Mouse (Mus musculus) limb, embryonic 10.5 days (tissue): ENCODE measurements around the gene Ezr. TPM values are rescaled to one million over a fixed set of nuclear protein-coding genes. Genes with fewer than 3 reads are reported as not detected.

ENCODE experiments used
- DNase-seq: peaks from one replicate; pipeline ENCODE4 v3.0.0-alpha.2; 2017; ENCODE audit warnings: low spot score
- H3K27ac ChIP-seq: fragments of 300-500 bp; sonication (generic); 2 replicates; pipeline ENCODE4 v1.5.1; 2016; ENCODE audit warnings: mild to moderate bottlenecking
- H3K27me3 ChIP-seq: fragments of 300-500 bp; sonication (generic); 2 replicates; pipeline ENCODE4 v1.6.1; 2016; ENCODE audit warnings: low read depth, mild to moderate bottlenecking; ENCODE audit not compliant: poor library complexity, severe bottlenecking
- H3K36me3 ChIP-seq: fragments of 300-500 bp; sonication (generic); 2 replicates; pipeline ENCODE4 v1.6.1; 2016; ENCODE audit warnings: mild to moderate bottlenecking, moderate library complexity
- H3K4me1 ChIP-seq: fragments of 300-500 bp; sonication (generic); 2 replicates; pipeline ENCODE4 v1.6.1; 2016
- H3K4me3 ChIP-seq: fragments of 300-500 bp; sonication (generic); 2 replicates; pipeline ENCODE4 v1.5.1; 2016; ENCODE audit warnings: mild to moderate bottlenecking, moderate library complexity
- H3K9me3 ChIP-seq: fragments of 300-500 bp; sonication (generic); replicated peaks from 2 replicates; pipeline ENCODE4 v1.6.1; 2016; ENCODE audit warnings: mild to moderate bottlenecking
- WGBS: fragments of 180-500 bp; shearing (Covaris S2); methylation state at CpG from one replicate; pipeline ENCODE4 v1.1.7; 2016; 5-methylcytosine and 5-hydroxymethylcytosine counted together
- polyA plus RNA-seq: library from polyadenylated mRNA; unstranded; fragments of >200 nt; fragmentation: Nextera tagmentation; extraction: Ambion mirVana; gene quantifications from 2 replicates; pipeline ENCODE4 v1.2.1, GENCODE M21; 2016

Gene Ezr
- polyA plus RNA-seq, 1 experiment from 2014 or later = 26.2 TPM

GRCm38 (mm10) chr17:6743039-6743575 is 39.5 kb downstream of the Ezr start:
- DNase-seq = no peak
- H3K9me3 ChIP-seq = no peaks in the 10 kb centered on the region
- H3K4me3 ChIP-seq = no peak overlapping the region
- peak overlapping the region; percentile 9; the same call in 1 of the 2 replicates for H3K27ac ChIP-seq
- peaks cover 57% of the 10 kb centered on the region for H3K4me1 ChIP-seq
- 88% methylated on average over 11 of the region's 11 CpGs for WGBS
- H3K36me3 ChIP-seq = peaks cover 35% of the 10 kb centered on the region
- H3K27me3 ChIP-seq = no peaks in the 10 kb centered on the region

GRCm38 (mm10) chr17:6742083-6743038 is 40.2 kb downstream of the Ezr start:
- no peak for DNase-seq
- Histone ChIP-seq H3K36me3 (peaks cover 35% of the 10 kb centered on the region), H3K27ac (peak overlapping the region; percentile 9; the same call in 1 of the 2 replicates), H3K9me3 (no peaks in the 10 kb centered on the region), H3K4me1 (peaks cover 55% of the 10 kb centered on the region), H3K27me3 (no peaks in the 10 kb centered on the region), H3K4me3 (no peak overlapping the region)
- WGBS = 74% methylated on average over 33 of the region's 33 CpGs

- no peaks in the 10 kb centered on the region for H3K9me3 ChIP-seq
- peak overlapping the region; percentile 12; the same call in 1 of the 2 replicates for H3K27ac ChIP-seq
- peaks cover 30% of the 10 kb centered on the region for H3K36me3 ChIP-seq
- WGBS = 88% methylated on average over 12 of the region's 12 CpGs
- H3K4me1 ChIP-seq = peaks cover 59% of the 10 kb centered on the region
- no peak for DNase-seq
- H3K27me3 ChIP-seq = no peaks in the 10 kb centered on the region
- H3K4me3 ChIP-seq = no peak overlapping the region
Measured at GRCm38 (mm10) chr17:6741271-6741670, 41.3 kb downstream of the Ezr start.

GRCm38 (mm10) chr17:6740331-6741170 is 42.0 kb downstream of the Ezr start:
- peak overlapping the region; percentile 27; the same call in 1 of the 2 replicates for H3K27ac ChIP-seq
- H3K4me1 ChIP-seq = peaks cover 58% of the 10 kb centered on the region
- DNase-seq = peak; percentile 21

GRCm38 (mm10) chr17:6739756-6740155 is 42.8 kb downstream of the Ezr start:
- Histone ChIP-seq H3K4me3 (no peak overlapping the region), H3K27me3 (no peaks in the 10 kb centered on the region), H3K9me3 (no peaks in the 10 kb centered on the region), H3K4me1 (peaks cover 50% of the 10 kb centered on the region), H3K36me3 (peaks cover 21% of the 10 kb centered on the region), H3K27ac (no peak overlapping the region)
- peak; percentile 20 for DNase-seq
- 89% methylated on average over 15 of the region's 15 CpGs for WGBS

More at GRCm38 (mm10) chr17:6740331-6741170, 42.0 kb downstream of the Ezr start:
- H3K36me3 ChIP-seq = peaks cover 29% of the 10 kb centered on the region
- no peaks in the 10 kb centered on the region for H3K9me3 ChIP-seq
- no peaks in the 10 kb centered on the region for H3K27me3 ChIP-seq
- WGBS = 91% methylated on average over 19 of the region's 19 CpGs
- H3K4me3 ChIP-seq = no peak overlapping the region

- WGBS = 91% methylated on average over 13 of the region's 13 CpGs
- Histone ChIP-seq H3K36me3 (peaks cover 21% of the 10 kb centered on the region), H3K4me1 (peaks cover 45% of the 10 kb centered on the region), H3K4me3 (no peak overlapping the region), H3K27me3 (no peaks in the 10 kb centered on the region), H3K9me3 (no peaks in the 10 kb centered on the region), H3K27ac (no peak overlapping the region)
- no peak for DNase-seq
Measured at GRCm38 (mm10) chr17:6739266-6739665, 43.3 kb downstream of the Ezr start.

- Histone ChIP-seq H3K27ac (no peak overlapping the region), H3K27me3 (no peaks in the 10 kb centered on the region), H3K9me3 (no peaks in the 10 kb centered on the region), H3K4me1 (peaks cover 41% of the 10 kb centered on the region), H3K36me3 (peaks cover 21% of the 10 kb centered on the region), H3K4me3 (no peak overlapping the region)
- peak; percentile 25 for DNase-seq
- WGBS = 84% methylated on average over 7 of the region's 7 CpGs
Measured at GRCm38 (mm10) chr17:6738836-6739235, 43.7 kb downstream of the Ezr start.

- peak; percentile 23 for DNase-seq
- Histone ChIP-seq H3K27me3 (no peaks in the 10 kb centered on the region), H3K9me3 (no peaks in the 10 kb centered on the region), H3K27ac (no peak overlapping the region), H3K4me1 (peaks cover 27% of the 10 kb centered on the region), H3K4me3 (no peak overlapping the region), H3K36me3 (peaks cover 21% of the 10 kb centered on the region)
- 79% methylated on average over 12 of the region's 12 CpGs for WGBS
Measured at GRCm38 (mm10) chr17:6737273-6737997, 45.1 kb downstream of the Ezr start.

- H3K27me3 ChIP-seq = no peaks in the 10 kb centered on the region
- H3K9me3 ChIP-seq = no peaks in the 10 kb centered on the region
- WGBS = 66% methylated on average over 15 of the region's 15 CpGs
- H3K4me3 ChIP-seq = no peak overlapping the region
- no peak overlapping the region for H3K27ac ChIP-seq
- peaks cover 21% of the 10 kb centered on the region for H3K36me3 ChIP-seq
- peaks cover 20% of the 10 kb centered on the region for H3K4me1 ChIP-seq
- DNase-seq = peak; percentile 24
Measured at GRCm38 (mm10) chr17:6736306-6737272, 46.0 kb downstream of the Ezr start.

- Histone ChIP-seq H3K27ac (no peak overlapping the region), H3K9me3 (no peaks in the 10 kb centered on the region), H3K36me3 (peaks cover 13% of the 10 kb centered on the region), H3K4me3 (no peak overlapping the region), H3K27me3 (no peaks in the 10 kb centered on the region), H3K4me1 (peaks cover 11% of the 10 kb centered on the region; the same call in 1 of the 2 replicates)
- 92% methylated on average over 12 of the region's 12 CpGs for WGBS
- peak; percentile 22 for DNase-seq
Measured at GRCm38 (mm10) chr17:6734746-6735441, 47.7 kb downstream of the Ezr start.
